ENCODE assay signal across 13 mouse cellular contexts in the genomic region with DNA sequence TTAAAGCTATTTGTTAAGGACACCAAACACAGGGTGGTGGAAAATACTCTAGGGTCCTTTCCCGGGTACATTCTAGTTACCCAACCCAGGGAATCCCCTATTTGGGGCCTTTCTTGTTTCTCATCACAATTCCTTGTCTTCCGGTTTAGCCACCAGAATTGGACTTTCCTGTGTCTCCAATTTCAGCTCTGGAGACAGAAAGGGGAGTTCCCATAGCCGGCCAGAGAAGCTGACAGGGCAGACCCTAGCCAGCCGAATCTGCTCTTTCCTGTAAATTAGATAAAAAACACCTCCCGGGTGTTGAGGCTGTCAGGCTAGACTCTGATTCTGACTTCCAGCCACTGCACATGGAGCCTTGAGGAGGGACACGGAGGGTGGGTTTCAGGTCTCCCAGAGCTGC.
"Had no signal": no experiment of that assay in that cellular context is flagged by ENCODE, and none has a peak within 500 bp of the region (broad histone marks: within the 10 kb centered on the region; RNA-seq: fewer than 3 reads in every experiment).

No protein-coding gene starts in this region.

- H3K27ac ChIP-seq: limb, embryonic 15.5 days; liver, embryonic 12.5 days; midbrain, embryonic 10.5 days; neural tube, embryonic 15.5 days; stomach, postnatal 0 days had no signal

- H3K4me3 ChIP-seq: limb, embryonic 15.5 days; liver, embryonic 12.5 days; midbrain, embryonic 10.5 days; myocyte; neural tube, embryonic 15.5 days had no signal

- DNase-seq: layer of hippocampus, adult 9-11 months; layer of hippocampus, postnatal 36 days; lung, embryonic 14.5 days; lung, postnatal 10 days; lung, postnatal 4 days; midbrain, embryonic 14.5 days; thymus, postnatal 4 days had no signal

- H3K4me1 ChIP-seq: liver, embryonic 12.5 days; midbrain, embryonic 10.5 days; neural tube, embryonic 15.5 days had no signal
